Mouse (Mus musculus): ENCODE data around the gene Il1rl2. TPM values are rescaled to one million over a fixed set of nuclear protein-coding genes. Genes with fewer than 3 reads are reported as not detected.

Gene Il1rl2
- polyA plus RNA-seq, 1 experiment: not detected

DNA sequence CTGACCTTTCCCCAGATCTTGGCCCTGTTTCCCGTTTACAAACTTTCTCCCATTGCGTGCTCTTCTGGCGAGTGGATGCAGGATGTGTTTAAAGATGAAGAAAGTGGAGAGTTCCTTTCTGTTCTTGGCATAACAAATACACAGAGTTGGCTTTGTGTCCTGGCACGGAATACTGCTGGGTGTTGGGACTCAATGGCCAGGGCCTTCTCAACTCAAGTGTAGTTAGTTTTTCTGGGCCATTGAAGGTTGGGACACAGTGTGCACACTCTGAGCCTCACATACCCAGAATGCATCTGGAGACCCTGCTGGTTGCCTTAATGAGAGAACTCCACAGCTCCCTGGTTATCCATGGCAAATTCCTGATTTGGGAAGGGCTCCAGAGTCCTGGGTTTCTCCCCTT lies 50.7 kb downstream of the Il1rl2 start:
- no peaks in the 10 kb centered on the region for H3K36me3 ChIP-seq (ENCODE audit: control insufficient read depth, insufficient read depth)
- no peaks in the 10 kb centered on the region for H3K79me3 ChIP-seq (ENCODE audit: low read depth)
- no peak for TF ChIP-seq USF1 (IDR thresholded peaks at IDR 0.05; ENCODE audit: low read depth)
- no peak for TF ChIP-seq MAX (IDR thresholded peaks at IDR 0.05)
- TF ChIP-seq MYOD1 (IDR thresholded peaks at IDR 0.05; ENCODE audit: control insufficient read depth, insufficient read length, low read depth): no peak
- TF ChIP-seq FOSL1 (IDR thresholded peaks at IDR 0.05; ENCODE audit: insufficient read depth, low read length, poor library complexity, severe bottlenecking): no peak
- no peaks in the 10 kb centered on the region for H3K27me3 ChIP-seq (ENCODE audit: control insufficient read depth, insufficient read depth, insufficient read length)
- no peaks in the 10 kb centered on the region for H3K79me2 ChIP-seq (ENCODE audit: control insufficient read depth, insufficient read depth)
- no peak overlapping the region for H3ac ChIP-seq (ENCODE audit: control insufficient read depth, insufficient read length, low read depth)
- no peak overlapping the region for H3K4me3 ChIP-seq (ENCODE audit: insufficient read depth, poor library complexity, severe bottlenecking)

DNA sequence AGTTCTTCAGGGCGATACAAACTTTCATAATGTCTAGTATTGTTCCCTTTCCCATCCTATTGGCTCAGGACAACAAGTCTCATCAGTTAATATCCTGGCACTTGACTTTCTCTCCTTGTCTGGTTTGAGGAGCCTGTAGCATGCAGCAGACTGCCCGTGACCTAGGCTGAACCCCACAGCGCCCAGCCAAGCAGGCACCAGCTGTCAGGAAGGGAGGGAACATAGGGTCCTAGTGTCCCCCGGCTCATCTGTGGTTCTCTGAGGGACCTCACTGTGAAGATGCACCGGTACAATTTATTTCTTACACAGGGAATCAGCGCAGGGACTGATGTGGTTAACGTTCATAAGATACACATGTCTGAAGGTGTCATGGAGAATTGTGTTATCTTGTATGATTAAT lies 52.3 kb downstream of the Il1rl2 start:
- no peak overlapping the region for H3K4me3 ChIP-seq (ENCODE audit: insufficient read depth, poor library complexity, severe bottlenecking)
- H3K27me3 ChIP-seq (ENCODE audit: control insufficient read depth, insufficient read depth, insufficient read length): no peaks in the 10 kb centered on the region
- no peaks in the 10 kb centered on the region for H3K79me3 ChIP-seq (ENCODE audit: low read depth)
- no peaks in the 10 kb centered on the region for H3K36me3 ChIP-seq (ENCODE audit: control insufficient read depth, insufficient read depth)
- no peaks in the 10 kb centered on the region for H3K79me2 ChIP-seq (ENCODE audit: control insufficient read depth, insufficient read depth)
- TF ChIP-seq CEBPB (IDR thresholded peaks at IDR 0.05; ENCODE audit: low read depth) (no peak), USF1 (IDR thresholded peaks at IDR 0.05; ENCODE audit: low read depth) (no peak), MAX (IDR thresholded peaks at IDR 0.05) (no peak)
- no peak overlapping the region for H3ac ChIP-seq (ENCODE audit: control insufficient read depth, insufficient read length, low read depth)

DNA sequence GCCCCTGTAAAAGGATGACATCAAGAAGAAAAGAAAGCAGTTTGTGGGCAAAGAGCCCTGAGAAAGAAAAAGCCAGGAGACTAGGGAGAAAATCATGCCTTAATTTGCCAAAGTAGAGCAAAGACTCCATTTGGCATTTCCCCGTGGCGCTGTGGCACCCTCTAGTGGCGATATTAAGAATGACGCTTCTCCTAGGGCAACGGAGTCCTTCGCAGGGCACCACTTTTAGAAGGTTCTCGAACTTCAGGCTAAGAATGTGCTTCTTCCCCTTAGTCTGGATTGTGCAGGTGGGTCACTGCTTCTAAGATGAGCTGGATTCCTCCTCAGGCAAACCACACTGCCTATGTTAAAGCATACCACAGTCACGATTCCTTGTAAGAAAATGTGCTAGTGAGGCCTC lies 54.4 kb downstream of the Il1rl2 start:
- no peak overlapping the region for H3K4me3 ChIP-seq (ENCODE audit: insufficient read depth, poor library complexity, severe bottlenecking)
- H3ac ChIP-seq (ENCODE audit: control insufficient read depth, insufficient read length, low read depth): no peak overlapping the region
- no peaks in the 10 kb centered on the region for H3K79me2 ChIP-seq (ENCODE audit: control insufficient read depth, insufficient read depth)
- TF ChIP-seq CTCF (IDR thresholded peaks at IDR 0.05; ENCODE audit: control insufficient read depth, insufficient read depth, insufficient read length) (peak; percentile 66), MYOG (IDR thresholded peaks at IDR 0.05; ENCODE audit: control insufficient read depth, extremely low read depth, insufficient read length) (no peak), USF1 (IDR thresholded peaks at IDR 0.05; ENCODE audit: low read depth) (no peak), FOSL1 (IDR thresholded peaks at IDR 0.05; ENCODE audit: insufficient read depth, low read length, poor library complexity, severe bottlenecking) (no peak)
- H3K36me3 ChIP-seq (ENCODE audit: control insufficient read depth, insufficient read depth): no peaks in the 10 kb centered on the region
- no peaks in the 10 kb centered on the region for H3K79me3 ChIP-seq (ENCODE audit: low read depth)
- H3K27me3 ChIP-seq (ENCODE audit: control insufficient read depth, insufficient read depth, insufficient read length): no peaks in the 10 kb centered on the region

DNA sequence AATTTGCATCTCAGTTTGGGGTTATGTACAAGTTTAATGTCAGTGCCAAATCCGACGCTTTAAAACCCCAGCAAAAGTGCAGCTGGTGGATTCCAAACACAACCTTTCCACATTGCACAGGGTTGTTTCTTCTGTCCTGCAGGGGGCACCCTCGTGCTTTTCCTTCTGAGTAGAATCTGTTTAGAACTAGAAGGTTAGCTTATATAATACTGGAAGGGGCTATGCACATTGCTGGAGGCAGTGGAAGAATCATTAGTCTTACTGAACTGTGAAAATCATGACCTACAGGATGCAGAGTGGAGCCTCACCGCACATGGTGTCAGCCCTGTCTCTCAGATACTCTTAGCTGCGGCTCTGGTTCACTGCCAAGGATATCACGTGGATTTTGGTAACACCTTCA lies 55.7 kb downstream of the Il1rl2 start:
- Histone ChIP-seq H3K79me3 (ENCODE audit: low read depth) (no peaks in the 10 kb centered on the region), H3ac (ENCODE audit: control insufficient read depth, insufficient read length, low read depth) (no peak overlapping the region)

DNA sequence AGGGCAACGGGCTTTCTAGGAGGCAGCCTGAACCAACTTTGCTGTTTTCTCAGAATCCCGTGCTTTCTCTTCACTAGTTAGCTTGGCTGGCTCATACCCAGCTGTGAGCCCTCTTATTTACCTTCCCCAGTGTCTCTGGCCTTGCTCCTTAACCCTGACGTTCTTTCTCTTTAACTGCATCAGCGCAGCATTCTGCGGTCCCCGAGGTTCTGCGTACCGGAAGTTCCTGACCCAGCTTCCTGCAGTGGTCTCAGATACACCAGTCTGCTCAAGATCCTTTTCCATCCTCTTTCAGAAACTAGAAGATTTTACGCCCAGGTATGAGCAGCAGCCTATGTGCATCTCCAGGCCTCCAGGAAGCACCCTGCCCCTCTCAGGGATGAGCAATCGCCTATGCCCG lies 56.6 kb downstream of the Il1rl2 start:
- Histone ChIP-seq H3K4me3 (ENCODE audit: insufficient read depth, poor library complexity, severe bottlenecking) (no peak overlapping the region), H3K79me2 (ENCODE audit: control insufficient read depth, insufficient read depth) (no peaks in the 10 kb centered on the region), H3ac (ENCODE audit: control insufficient read depth, insufficient read length, low read depth) (no peak overlapping the region), H3K36me3 (ENCODE audit: control insufficient read depth, insufficient read depth) (no peaks in the 10 kb centered on the region), H3K79me3 (ENCODE audit: low read depth) (no peaks in the 10 kb centered on the region), H3K27me3 (ENCODE audit: control insufficient read depth, insufficient read depth, insufficient read length) (no peaks in the 10 kb centered on the region)
- TF ChIP-seq MYOD1 (IDR thresholded peaks at IDR 0.05; ENCODE audit: control insufficient read depth, insufficient read length, low read depth) (no peak), MYOG (IDR thresholded peaks at IDR 0.05; ENCODE audit: control insufficient read depth, extremely low read depth, insufficient read length) (no peak), CEBPB (IDR thresholded peaks at IDR 0.05; ENCODE audit: low read depth) (no peak), CTCF (IDR thresholded peaks at IDR 0.05; ENCODE audit: control insufficient read depth, insufficient read depth, insufficient read length) (no peak), MAX (IDR thresholded peaks at IDR 0.05) (no peak), FOSL1 (IDR thresholded peaks at IDR 0.05; ENCODE audit: insufficient read depth, low read length, poor library complexity, severe bottlenecking) (no peak), USF1 (IDR thresholded peaks at IDR 0.05; ENCODE audit: low read depth) (no peak)

More for the DNA sequence above, 55.7 kb downstream of the Il1rl2 start:
- H3K4me3 ChIP-seq (ENCODE audit: insufficient read depth, poor library complexity, severe bottlenecking): no peak overlapping the region
- no peaks in the 10 kb centered on the region for H3K36me3 ChIP-seq (ENCODE audit: control insufficient read depth, insufficient read depth)
- TF ChIP-seq CTCF (IDR thresholded peaks at IDR 0.05; ENCODE audit: control insufficient read depth, insufficient read depth, insufficient read length): peak; percentile 13
- no peak for TF ChIP-seq MYOG (IDR thresholded peaks at IDR 0.05; ENCODE audit: control insufficient read depth, extremely low read depth, insufficient read length)
- no peaks in the 10 kb centered on the region for H3K27me3 ChIP-seq (ENCODE audit: control insufficient read depth, insufficient read depth, insufficient read length)
- no peaks in the 10 kb centered on the region for H3K79me2 ChIP-seq (ENCODE audit: control insufficient read depth, insufficient read depth)

DNA sequence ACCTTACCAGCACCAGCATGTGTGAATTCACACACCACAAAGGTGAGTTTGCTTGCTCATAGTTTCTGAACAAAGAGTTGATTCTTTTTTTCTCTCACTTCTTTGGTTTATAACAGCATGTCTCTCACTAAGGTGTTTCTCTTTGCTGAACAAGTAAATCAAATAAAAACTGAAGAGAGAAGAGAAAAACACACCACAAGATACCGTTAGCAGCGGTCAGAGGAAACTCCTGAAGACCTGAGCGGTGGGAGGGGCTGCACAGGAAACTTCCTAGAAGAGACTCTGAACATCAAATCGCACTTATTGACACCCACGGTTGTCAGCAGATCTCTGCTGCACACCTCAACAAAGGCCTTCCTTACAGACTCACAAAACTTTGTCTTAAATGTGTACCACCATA lies 58.4 kb downstream of the Il1rl2 start:
- Histone ChIP-seq H3K79me3 (ENCODE audit: low read depth) (no peaks in the 10 kb centered on the region), H3K79me2 (ENCODE audit: control insufficient read depth, insufficient read depth) (no peaks in the 10 kb centered on the region), H3K36me3 (ENCODE audit: control insufficient read depth, insufficient read depth) (no peaks in the 10 kb centered on the region), H3K27me3 (ENCODE audit: control insufficient read depth, insufficient read depth, insufficient read length) (no peaks in the 10 kb centered on the region), H3ac (ENCODE audit: control insufficient read depth, insufficient read length, low read depth) (no peak overlapping the region), H3K4me3 (ENCODE audit: insufficient read depth, poor library complexity, severe bottlenecking) (no peak overlapping the region)
- TF ChIP-seq CTCF (IDR thresholded peaks at IDR 0.05; ENCODE audit: control insufficient read depth, insufficient read depth, insufficient read length): no peak
- TF ChIP-seq MYOD1 (IDR thresholded peaks at IDR 0.05; ENCODE audit: control insufficient read depth, insufficient read length, low read depth): no peak
- no peak for TF ChIP-seq MYOG (IDR thresholded peaks at IDR 0.05; ENCODE audit: control insufficient read depth, extremely low read depth, insufficient read length)
- TF ChIP-seq USF1 (IDR thresholded peaks at IDR 0.05; ENCODE audit: low read depth): no peak
- TF ChIP-seq MAX (IDR thresholded peaks at IDR 0.05): no peak
- no peak for TF ChIP-seq FOSL1 (IDR thresholded peaks at IDR 0.05; ENCODE audit: insufficient read depth, low read length, poor library complexity, severe bottlenecking)
- TF ChIP-seq CEBPB (IDR thresholded peaks at IDR 0.05; ENCODE audit: low read depth): no peak

All from C2C12 (cell line).